Mouse (Mus musculus) ZHBTc4 (cell line): Measurements from ENCODE around the gene Irf2bp2.

Experiments
- DNase-seq: peaks from one replicate; pipeline ENCODE4 v3.0.0-alpha.2; 2011; ENCODE audit warnings: low read depth, low spot score

The Irf2bp2 gene

GRCm38 (mm10) chr8:126593889-126594480, at the start of gene Irf2bp2:
Gene Irf2bp2 (minus strand): TSS chr8:126593986.
- peak; percentile 98 for DNase-seq

GRCm38 (mm10) chr8:126642665-126643064, 48.9 kb upstream of the Irf2bp2 start:
- no peak for DNase-seq

DNA sequence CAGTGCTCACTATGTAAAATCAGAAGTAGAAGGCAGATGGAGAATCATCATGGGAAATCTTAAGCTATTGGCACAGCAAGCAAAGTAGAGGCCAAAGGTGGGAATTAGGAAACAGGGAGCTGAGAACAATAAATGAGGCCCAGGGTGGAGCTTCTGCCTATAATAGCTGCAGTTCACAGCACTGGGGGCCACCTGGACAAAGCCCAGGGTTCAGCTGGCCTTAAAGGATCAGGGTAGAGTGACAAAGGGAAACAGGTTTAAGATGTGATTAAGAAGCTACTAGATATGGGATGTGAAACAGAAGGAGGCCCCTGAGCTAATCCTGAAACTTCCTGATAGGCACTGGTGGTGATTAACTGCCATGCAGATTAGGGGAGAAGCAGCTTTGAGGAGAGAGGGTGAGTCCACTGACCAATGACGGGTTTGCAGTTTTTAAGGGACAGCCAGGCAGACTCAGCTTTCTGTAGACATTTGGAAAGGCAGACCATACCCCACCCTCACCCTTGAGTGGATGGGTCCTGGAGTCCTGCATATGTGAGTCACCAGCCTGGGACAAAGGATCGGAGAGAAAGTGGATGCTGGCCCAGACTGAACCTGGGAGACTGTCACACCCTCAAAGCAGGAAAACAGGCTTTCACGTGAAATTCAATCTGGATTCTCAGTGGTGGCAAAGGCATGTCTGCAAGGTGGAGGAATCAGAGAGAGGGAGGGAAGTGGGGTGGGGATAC, 47.9 kb upstream of the Irf2bp2 start:
- no peak for DNase-seq

DNA sequence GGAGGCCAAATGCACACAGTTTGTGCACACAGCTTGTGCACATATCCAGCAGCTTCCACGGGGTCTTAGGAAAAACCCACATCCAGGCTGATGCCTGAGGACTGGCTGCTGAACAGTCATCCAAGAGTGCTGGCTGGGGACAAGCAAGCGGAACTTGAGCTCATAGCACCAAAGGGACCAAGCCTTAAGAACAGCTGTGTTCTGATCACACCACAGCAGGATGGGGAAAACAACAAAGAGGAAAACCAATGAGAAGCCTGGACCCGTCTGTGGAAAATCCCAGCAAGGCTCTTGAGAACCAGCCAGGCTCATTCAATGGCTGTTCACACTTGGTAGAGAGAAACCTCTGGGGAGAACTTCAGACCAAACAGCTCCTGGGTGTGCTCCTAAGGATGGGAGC, 45.4 kb upstream of the Irf2bp2 start:
- no peak for DNase-seq

DNA sequence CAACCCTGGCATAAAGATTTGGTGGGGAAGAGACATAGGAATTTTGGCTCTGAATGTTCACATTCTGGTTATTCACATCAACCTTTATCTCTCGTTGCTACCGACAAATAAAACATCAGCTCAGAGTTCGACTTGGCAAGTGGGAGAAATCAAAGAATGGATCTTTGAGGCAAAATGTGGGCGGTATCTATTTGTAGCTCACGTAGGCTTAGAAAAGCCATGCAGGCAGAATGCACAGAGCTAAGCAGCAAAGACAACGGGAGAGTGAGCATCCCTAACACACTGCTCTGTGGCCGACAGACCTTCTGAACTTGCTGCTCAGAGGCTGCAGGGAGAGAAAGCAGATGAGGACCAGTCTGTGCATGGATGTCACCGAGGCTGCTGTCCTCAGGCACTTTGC, 44.2 kb upstream of the Irf2bp2 start:
- no peak for DNase-seq

GRCm38 (mm10) chr8:126634541-126635048, 40.8 kb upstream of the Irf2bp2 start:
- DNase-seq, result no peak

- no peak for DNase-seq
Observed at GRCm38 (mm10) chr8:126628616-126629015, 34.8 kb upstream of the Irf2bp2 start.

GRCm38 (mm10) chr8:126626415-126626814, 32.6 kb upstream of the Irf2bp2 start:
- DNase-seq, result no peak

GRCm38 (mm10) chr8:126622111-126622795, 28.5 kb upstream of the Irf2bp2 start:
- DNase-seq, result no peak

GRCm38 (mm10) chr8:126620721-126621120, 26.9 kb upstream of the Irf2bp2 start:
- no peak for DNase-seq

GRCm38 (mm10) chr8:126619487-126619886, 25.7 kb upstream of the Irf2bp2 start:
- DNase-seq, result peak; percentile 28

GRCm38 (mm10) chr8:126617665-126618064, 23.9 kb upstream of the Irf2bp2 start:
- no peak for DNase-seq

DNA sequence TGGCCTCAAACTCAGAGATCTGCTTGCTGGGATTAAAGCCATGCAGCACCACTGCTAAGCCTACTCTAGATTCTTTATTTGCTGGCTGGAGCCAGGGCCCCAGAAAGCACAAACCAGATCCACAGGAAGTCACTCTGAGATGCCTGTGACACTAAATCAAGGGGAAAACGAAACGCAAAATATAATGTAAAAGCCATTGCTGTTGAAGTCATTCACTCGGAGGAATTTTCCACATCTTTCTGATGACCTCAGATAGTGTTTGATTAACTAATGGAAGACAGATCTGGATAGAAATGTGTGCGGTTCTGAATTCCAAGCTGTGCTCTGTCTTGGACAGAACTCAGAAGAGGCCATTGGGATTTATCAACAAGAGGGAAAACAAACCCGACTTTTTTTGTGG, 22.9 kb upstream of the Irf2bp2 start:
- DNase-seq, result no peak

- DNase-seq, result peak; percentile 55
Observed at GRCm38 (mm10) chr8:126615765-126616164, 22.0 kb upstream of the Irf2bp2 start.

DNA sequence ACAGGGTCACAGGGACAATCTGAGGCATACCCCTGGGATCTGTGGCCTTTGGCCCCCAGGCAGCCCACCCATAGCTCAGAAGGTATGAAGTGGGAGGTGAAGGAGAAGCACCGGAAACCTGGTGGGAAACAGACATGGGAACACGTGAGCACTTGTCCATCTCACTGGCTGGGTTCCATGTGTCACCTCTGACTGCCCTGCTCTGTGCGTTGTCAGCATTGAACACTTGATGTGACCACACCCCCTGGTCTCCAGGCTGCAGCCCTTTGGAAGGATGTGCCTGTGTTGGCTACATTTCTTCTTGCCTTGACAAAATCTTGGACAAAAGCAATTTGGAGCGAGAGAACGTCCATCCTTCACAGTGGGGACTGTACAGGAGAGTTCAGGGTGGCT, 20.9 kb upstream of the Irf2bp2 start:
- DNase-seq, result no peak

DNA sequence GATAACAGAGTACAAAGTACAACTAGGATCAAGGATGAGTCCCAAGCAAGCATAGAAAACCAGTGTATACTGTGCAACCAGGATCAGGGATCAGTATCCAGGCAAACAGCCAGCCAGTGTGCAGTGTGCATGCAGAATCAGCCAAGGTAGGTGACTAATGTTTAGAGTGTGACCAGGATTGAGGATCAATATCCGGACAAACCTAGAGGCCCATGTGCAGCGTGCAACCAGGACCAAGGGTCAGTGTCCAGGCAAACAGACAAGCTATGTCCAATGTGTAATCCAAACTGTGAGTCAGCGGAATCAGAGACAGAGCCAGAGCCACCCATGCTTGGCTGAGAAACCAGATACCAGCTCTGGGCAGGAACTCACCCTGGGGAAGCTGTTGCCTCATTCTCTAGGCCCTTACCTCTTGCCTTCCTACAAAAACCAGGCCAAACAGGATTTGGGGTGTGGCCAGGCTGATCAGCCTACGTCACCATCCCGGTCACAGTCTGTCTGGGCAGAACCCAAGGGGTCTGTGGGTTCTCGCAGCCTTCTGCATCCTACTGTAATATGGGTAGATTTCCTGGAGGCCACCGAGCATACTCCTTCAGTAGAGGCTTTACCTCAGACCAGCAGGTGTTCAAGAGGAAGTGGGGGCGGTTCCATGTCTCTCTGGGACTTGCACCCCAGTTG, 20.4 kb upstream of the Irf2bp2 start:
- peak; percentile 27 for DNase-seq

DNA sequence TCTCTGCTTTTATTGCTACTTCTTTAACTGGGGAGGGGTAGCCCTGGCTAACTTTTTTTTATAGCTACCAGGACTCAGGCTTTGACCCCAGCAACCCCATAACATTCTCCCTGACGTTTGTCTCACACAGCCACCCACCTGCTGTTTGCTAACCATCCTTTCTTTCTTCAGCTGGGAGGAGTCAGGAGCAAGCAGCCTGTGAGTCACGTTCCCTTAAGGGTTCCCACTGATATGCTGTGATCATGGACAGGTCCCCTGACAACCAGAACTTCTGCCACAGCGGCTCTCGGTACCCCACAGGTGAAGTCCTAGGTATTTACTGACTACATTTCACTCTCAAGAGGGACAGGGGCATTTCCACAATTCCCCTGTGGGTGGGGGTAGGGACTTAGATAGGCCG, 19.4 kb upstream of the Irf2bp2 start:
- DNase-seq, result no peak

DNA sequence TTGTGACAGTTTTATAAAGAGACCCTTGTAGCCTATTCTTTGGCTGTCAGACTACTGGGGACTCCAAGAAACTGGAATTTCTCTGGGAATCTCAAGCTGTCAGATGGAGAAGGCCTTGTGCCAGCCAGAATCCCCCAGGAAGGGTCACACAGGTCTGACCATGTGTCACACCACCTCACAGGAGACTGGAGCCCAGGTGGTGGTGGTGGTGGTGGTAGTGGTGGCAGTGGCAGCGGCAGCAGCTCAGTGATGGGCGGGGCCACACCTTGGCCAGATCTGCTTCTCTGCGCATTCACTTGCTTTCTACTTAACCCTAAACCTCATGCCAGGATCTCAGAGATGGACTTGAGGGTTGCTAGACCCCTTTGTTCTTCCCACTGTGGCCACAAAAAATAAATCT, 19.0 kb upstream of the Irf2bp2 start:
- no peak for DNase-seq

- peak; percentile 88 for DNase-seq
Observed at GRCm38 (mm10) chr8:126610713-126611112, 16.9 kb upstream of the Irf2bp2 start.

DNA sequence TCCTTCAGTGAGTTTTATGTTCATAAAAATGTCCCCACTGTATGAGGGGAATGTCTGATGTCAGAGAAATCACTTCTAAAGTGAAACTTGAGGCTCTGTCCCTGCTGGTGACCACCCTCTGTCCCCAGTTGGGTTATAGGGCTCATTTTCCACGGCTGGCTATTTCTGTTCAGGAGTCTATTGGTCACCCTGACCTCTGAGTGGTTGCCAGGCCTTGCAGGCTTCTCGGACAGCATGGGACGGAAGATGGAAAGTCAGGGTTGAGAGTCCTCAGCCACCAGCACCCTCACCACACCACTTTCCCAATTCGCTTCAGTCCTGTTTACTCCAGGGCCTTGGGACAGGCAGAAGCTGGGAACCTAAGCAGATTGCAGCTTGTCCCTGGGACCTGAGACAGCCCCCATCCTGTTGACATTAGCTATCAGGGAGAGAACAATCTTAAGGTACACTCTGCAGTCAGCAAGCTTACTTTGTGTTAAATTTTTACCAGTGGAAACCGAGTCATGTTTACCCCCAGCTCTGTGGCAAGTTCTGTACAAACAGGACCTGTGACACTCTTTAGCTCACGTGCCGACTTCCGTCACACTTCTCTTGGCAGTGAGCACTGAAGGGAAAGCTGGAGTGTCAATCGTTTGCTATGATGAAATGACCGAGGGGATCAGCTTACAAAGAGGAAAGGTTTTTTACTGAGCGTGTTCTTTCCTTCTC, 15.9 kb upstream of the Irf2bp2 start:
- DNase-seq, result no peak

- DNase-seq, result peak; percentile 94
Observed at GRCm38 (mm10) chr8:126603241-126603947, 9.6 kb upstream of the Irf2bp2 start.
